Mouse (Mus musculus) liver, adult 2 months (tissue): ENCODE results near the gene Syngr3.

ENCODE experiments used
- CTCF ChIP-seq: fragments of 200-500 bp; IDR thresholded peaks from 2 replicates; pipeline ENCODE4 v1.5.1; 2011; ENCODE audit warnings: low read depth, low read length, control low read depth
- POLR2A ChIP-seq: fragments of 200-500 bp; IDR thresholded peaks from 2 replicates; pipeline ENCODE4 v1.6.1; 2011; ENCODE audit warnings: low read length, control low read depth; ENCODE audit not compliant: insufficient read depth; ENCODE audit errors: extremely low read depth

DNA sequence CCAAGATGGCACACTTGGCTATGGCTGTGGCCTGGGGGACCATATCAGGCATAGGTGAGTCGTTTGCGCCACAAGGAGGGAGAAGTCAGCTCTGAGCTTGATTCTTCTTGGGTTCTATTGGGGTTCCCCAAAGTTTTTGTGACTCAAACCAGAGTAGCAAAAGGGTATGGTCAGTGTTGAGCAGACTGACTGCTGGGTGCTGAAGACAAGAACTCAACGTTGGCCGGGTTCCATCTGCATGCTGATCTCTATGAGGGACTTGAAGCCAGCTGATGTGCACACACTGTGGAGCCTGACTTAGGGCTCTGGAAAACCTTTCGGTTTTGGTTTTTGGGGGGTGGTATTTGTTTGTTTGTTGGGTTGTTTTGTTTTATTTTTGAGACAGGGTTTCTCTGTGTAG, 54.1 kb downstream of the Syngr3 start:
- TF ChIP-seq POLR2A, result no peak
- no peak for TF ChIP-seq CTCF
